Mouse (Mus musculus) stomach, postnatal 0 days (tissue): ENCODE measurements at regions not wholly inside any gene's neighbourhood (a gene's known extent, or its start where the extent isn't known, plus 50 kb on each side); places are given as distances from the start of the nearest gene placed in this dataset.

Experiments
- ATAC-seq: fragments of 200-750 bp; cut with Nextera tagmentation; 2 replicates; pipeline ENCODE4 v1.8.0; 2017; ENCODE audit not compliant: low FRiP score, low TSS enrichment
- DNase-seq: peaks from one replicate; pipeline ENCODE4 v3.0.0-alpha.2; 2016; ENCODE audit warnings: low spot score
- H3K27ac ChIP-seq: fragments of 300-500 bp; sonication (generic); replicated peaks from 2 replicates; pipeline ENCODE4 v1.5.1; 2014; ENCODE audit warnings: mild to moderate bottlenecking, control low read depth
- H3K27me3 ChIP-seq: fragments of 300-500 bp; sonication (generic); 2 replicates; pipeline ENCODE4 v1.6.1; 2014; ENCODE audit warnings: low read length; ENCODE audit not compliant: control insufficient read depth, insufficient read depth
- H3K36me3 ChIP-seq: fragments of 300-500 bp; sonication (generic); 2 replicates; pipeline ENCODE4 v1.6.1; 2014; ENCODE audit warnings: low read length, mixed read lengths; ENCODE audit not compliant: control insufficient read depth, insufficient read depth
- H3K4me1 ChIP-seq: fragments of 300-500 bp; sonication (generic); replicated peaks from 2 replicates; pipeline ENCODE4 v1.6.1; 2014; ENCODE audit warnings: antibody characterized with exemption; ENCODE audit not compliant: control insufficient read depth, insufficient read depth
- H3K4me2 ChIP-seq: fragments of 300-500 bp; sonication (generic); replicated peaks from 2 replicates; pipeline ENCODE4 v1.6.1; 2014; ENCODE audit warnings: low read depth, mild to moderate bottlenecking, control low read depth, moderate library complexity
- H3K4me3 ChIP-seq: fragments of 300-500 bp; sonication (generic); 2 replicates; pipeline ENCODE4 v1.5.1; 2014; ENCODE audit warnings: low read depth, low read length, control low read depth
- H3K9ac ChIP-seq: fragments of 300-500 bp; sonication (generic); 2 replicates; pipeline ENCODE4 v1.6.1; 2014; ENCODE audit warnings: mild to moderate bottlenecking, low read length, control low read depth, mixed read lengths
- H3K9me3 ChIP-seq: fragments of 300-500 bp; sonication (generic); 2 replicates; pipeline ENCODE4 v1.6.1; 2016; ENCODE audit warnings: low read length; ENCODE audit not compliant: control insufficient read depth
- CTCF ChIP-seq: IDR thresholded peaks from 2 replicates; pipeline ENCODE4 v1.5.1; 2016; ENCODE audit warnings: antibody characterized with exemption, low read depth, mild to moderate bottlenecking, moderate library complexity
- EP300 ChIP-seq: optimal IDR thresholded peaks from 2 replicates; pipeline ENCODE3; 2016; ENCODE audit warnings: antibody characterized with exemption
- WGBS: fragments of 180-500 bp; shearing (Covaris S2); extraction: QIAGEN DNeasy Blood & Tissue Kit; methylation state at CpG from one replicate; pipeline ENCODE4 v1.1.7; 2014; 5-methylcytosine and 5-hydroxymethylcytosine counted together

- TF ChIP-seq EP300 (no peak), CTCF (no peak)
- Histone ChIP-seq H3K9me3 (no peaks in the 10 kb centered on the region), H3K4me3 (no peak overlapping the region), H3K9ac (no peak overlapping the region), H3K4me2 (no peak overlapping the region), H3K36me3 (no peaks in the 10 kb centered on the region), H3K4me1 (no peaks in the 10 kb centered on the region), H3K27ac (no peak overlapping the region), H3K27me3 (no peaks in the 10 kb centered on the region)
- ATAC-seq (no peak), DNase-seq (no peak)
- WGBS = 52% methylated on average over 3 of the region's 3 CpGs
These were observed 293.9 kb downstream of the Ptprc start for GRCm38 (mm10) chr1:137881656-137882055.

GRCm38 (mm10) chr1:137874361-137874760, 301.1 kb downstream of the Ptprc start:
- no peak for ATAC-seq
- Histone ChIP-seq H3K36me3 (no peaks in the 10 kb centered on the region), H3K9me3 (no peaks in the 10 kb centered on the region), H3K9ac (no peak overlapping the region), H3K27me3 (no peaks in the 10 kb centered on the region), H3K4me3 (no peak overlapping the region), H3K27ac (no peak overlapping the region), H3K4me1 (no peaks in the 10 kb centered on the region), H3K4me2 (no peak overlapping the region)
- 51% methylated on average over 2 of the region's 2 CpGs for WGBS
- TF ChIP-seq CTCF (no peak), EP300 (no peak)
- DNase-seq = no peak

GRCm38 (mm10) chr1:137873628-137874027, 301.9 kb downstream of the Ptprc start:
- no peak for TF ChIP-seq CTCF
- TF ChIP-seq EP300 = no peak
- Histone ChIP-seq H3K27me3 (no peaks in the 10 kb centered on the region), H3K36me3 (no peaks in the 10 kb centered on the region), H3K4me2 (no peak overlapping the region), H3K9ac (no peak overlapping the region), H3K4me1 (no peaks in the 10 kb centered on the region), H3K4me3 (no peak overlapping the region), H3K27ac (no peak overlapping the region), H3K9me3 (no peaks in the 10 kb centered on the region)
- no peak for ATAC-seq
- WGBS = 35% methylated on average over 1 of the region's 1 CpGs
- no peak for DNase-seq

- H3K4me3 ChIP-seq = no peak overlapping the region
- no peak overlapping the region for H3K9ac ChIP-seq
- TF ChIP-seq EP300 (no peak), CTCF (no peak)
- no peaks in the 10 kb centered on the region for H3K4me1 ChIP-seq
- DNase-seq = no peak
- ATAC-seq = no peak
- no peaks in the 10 kb centered on the region for H3K9me3 ChIP-seq
- H3K36me3 ChIP-seq = no peaks in the 10 kb centered on the region
- H3K4me2 ChIP-seq = no peak overlapping the region
- no peak overlapping the region for H3K27ac ChIP-seq
- 50% methylated on average over 1 of the region's 1 CpGs for whole genome bisulfite sequencing
- no peaks in the 10 kb centered on the region for H3K27me3 ChIP-seq
These were observed 310.5 kb downstream of the Ptprc start for GRCm38 (mm10) chr1:137865030-137865429.

- DNase-seq (no peak), ATAC-seq (no peak)
- no peaks in the 10 kb centered on the region for H3K36me3 ChIP-seq
- H3K4me2 ChIP-seq = no peak overlapping the region
- H3K4me1 ChIP-seq = no peaks in the 10 kb centered on the region
- no peaks in the 10 kb centered on the region for H3K27me3 ChIP-seq
- no peak for TF ChIP-seq CTCF
- no peak for TF ChIP-seq EP300
- H3K9me3 ChIP-seq = no peaks in the 10 kb centered on the region
- H3K9ac ChIP-seq = no peak overlapping the region
- no peak overlapping the region for H3K27ac ChIP-seq
- no peak overlapping the region for H3K4me3 ChIP-seq
- 78% methylated on average over 7 of the region's 7 CpGs for WGBS
These were observed 312.0 kb downstream of the Ptprc start for GRCm38 (mm10) chr1:137863506-137863905.

GRCm38 (mm10) chr1:137852262-137852661, 323.2 kb downstream of the Ptprc start:
- 80% methylated on average over 2 of the region's 2 CpGs for WGBS
- TF ChIP-seq CTCF (no peak), EP300 (no peak)
- no peak for ATAC-seq
- no peaks in the 10 kb centered on the region for H3K4me1 ChIP-seq
- no peak for DNase-seq
- no peak overlapping the region for H3K4me3 ChIP-seq
- H3K4me2 ChIP-seq = no peak overlapping the region
- no peaks in the 10 kb centered on the region for H3K27me3 ChIP-seq
- no peak overlapping the region for H3K9ac ChIP-seq
- no peaks in the 10 kb centered on the region for H3K9me3 ChIP-seq
- H3K27ac ChIP-seq = no peak overlapping the region
- H3K36me3 ChIP-seq = no peaks in the 10 kb centered on the region
